Mouse (Mus musculus): ENCODE measurements around the gene Hmgb2. TPM values are rescaled to one million over a fixed set of nuclear protein-coding genes. Genes with fewer than 3 reads are reported as not detected.

The Hmgb2 gene
- polyA plus RNA-seq, 1 experiment, result 6.3 TPM

GRCm38 (mm10) chr8:57546401-57546800, 34.7 kb downstream of the Hmgb2 start:
- TF ChIP-seq CTCF (IDR thresholded peaks at IDR 0.05; ENCODE audit: extremely low read depth, insufficient read depth, low read length) (no peak), POLR2A (IDR thresholded peaks at IDR 0.05; ENCODE audit: extremely low read depth, insufficient read depth, low read length) (no peak)
- H3K4me3 ChIP-seq (ENCODE audit: insufficient read depth, low read length), result no peak overlapping the region
- H3K4me1 ChIP-seq (ENCODE audit: control insufficient read depth, insufficient read depth, low read length), result no peaks in the 10 kb centered on the region
- no peak overlapping the region for H3K27ac ChIP-seq (ENCODE audit: insufficient read depth, low read length)

GRCm38 (mm10) chr8:57546834-57547233, 35.1 kb downstream of the Hmgb2 start:
- Histone ChIP-seq H3K4me1 (ENCODE audit: control insufficient read depth, insufficient read depth, low read length) (no peaks in the 10 kb centered on the region), H3K27ac (ENCODE audit: insufficient read depth, low read length) (no peak overlapping the region), H3K4me3 (ENCODE audit: insufficient read depth, low read length) (no peak overlapping the region)
- no peak for TF ChIP-seq POLR2A (IDR thresholded peaks at IDR 0.05; ENCODE audit: extremely low read depth, insufficient read depth, low read length)
- TF ChIP-seq CTCF (IDR thresholded peaks at IDR 0.05; ENCODE audit: extremely low read depth, insufficient read depth, low read length), result no peak

- TF ChIP-seq CTCF (IDR thresholded peaks at IDR 0.05; ENCODE audit: extremely low read depth, insufficient read depth, low read length) (no peak), POLR2A (IDR thresholded peaks at IDR 0.05; ENCODE audit: extremely low read depth, insufficient read depth, low read length) (no peak)
- Histone ChIP-seq H3K4me1 (ENCODE audit: control insufficient read depth, insufficient read depth, low read length) (no peaks in the 10 kb centered on the region), H3K4me3 (ENCODE audit: insufficient read depth, low read length) (no peak overlapping the region), H3K27ac (ENCODE audit: insufficient read depth, low read length) (no peak overlapping the region)
These were observed 35.9 kb downstream of the Hmgb2 start for GRCm38 (mm10) chr8:57547581-57547980.

DNA sequence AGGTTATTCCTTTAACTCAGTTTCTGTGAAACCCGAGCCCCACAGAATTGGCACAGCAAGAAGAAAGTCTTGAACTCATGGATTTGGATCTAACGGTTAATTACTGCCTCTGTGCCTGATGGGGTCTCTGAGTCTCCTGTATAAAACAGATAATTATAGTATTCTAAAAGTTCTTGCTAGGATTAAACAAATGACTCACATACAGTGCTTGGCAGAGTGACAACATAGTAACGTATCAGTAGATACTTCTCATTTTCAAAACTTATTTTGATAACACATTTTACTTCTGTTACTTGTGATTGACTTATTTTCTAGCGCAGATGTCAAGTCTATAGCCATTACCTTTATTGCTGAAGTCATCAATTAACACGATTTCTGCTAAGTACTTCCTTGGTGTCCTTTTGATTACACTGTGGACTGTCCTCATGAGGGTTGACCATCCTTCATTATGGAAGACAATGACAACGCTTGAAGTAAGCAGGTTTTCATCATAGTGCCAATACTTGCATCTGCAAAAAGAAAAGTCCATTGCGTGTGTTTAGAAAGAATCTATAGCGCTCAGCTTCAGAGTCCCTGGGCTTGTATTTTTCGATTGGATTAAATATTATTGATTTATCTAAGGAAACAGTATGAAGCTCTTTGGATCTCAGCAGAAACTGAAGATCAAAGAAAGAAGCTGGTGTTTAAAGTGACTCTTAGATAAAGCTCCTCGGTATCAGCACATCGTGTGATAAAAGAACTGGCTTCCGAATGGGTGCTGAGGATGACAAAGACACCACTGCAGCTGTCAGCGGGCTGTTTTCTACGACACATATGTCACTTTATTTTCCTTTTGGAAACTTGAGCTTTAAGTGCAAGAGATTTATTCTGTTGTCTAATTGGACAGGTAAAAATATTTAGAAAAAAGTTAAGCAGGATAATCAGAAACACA, 40.7 kb downstream of the Hmgb2 start:
- H3K27ac ChIP-seq (ENCODE audit: insufficient read depth, low read length), result no peak overlapping the region
- no peak overlapping the region for H3K4me3 ChIP-seq (ENCODE audit: insufficient read depth, low read length)
- TF ChIP-seq POLR2A (IDR thresholded peaks at IDR 0.05; ENCODE audit: extremely low read depth, insufficient read depth, low read length) (no peak), CTCF (IDR thresholded peaks at IDR 0.05; ENCODE audit: extremely low read depth, insufficient read depth, low read length) (no peak)

DNA sequence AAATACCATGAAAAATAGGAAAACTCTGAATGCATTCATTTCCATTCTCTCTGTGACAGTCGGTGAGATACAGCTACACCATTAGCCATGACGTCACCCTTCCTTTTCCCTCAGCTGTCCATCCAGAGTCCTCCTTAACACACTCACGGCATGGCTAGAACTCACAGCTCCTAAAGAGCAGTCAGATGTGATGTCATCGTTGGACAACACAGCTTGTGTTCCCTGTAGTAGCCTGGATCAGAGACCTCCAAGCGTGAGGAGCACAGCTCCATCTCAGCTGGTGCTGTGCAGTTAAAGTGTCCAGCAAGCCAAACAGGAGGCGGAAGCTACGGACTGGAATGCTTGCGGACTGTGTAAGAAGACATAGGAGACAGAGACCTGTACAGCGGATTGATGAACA, 49.2 kb downstream of the Hmgb2 start:
- no peak overlapping the region for H3K4me3 ChIP-seq (ENCODE audit: insufficient read depth, low read length)
- no peak overlapping the region for H3K27ac ChIP-seq (ENCODE audit: insufficient read depth, low read length)
- no peaks in the 10 kb centered on the region for H3K4me1 ChIP-seq (ENCODE audit: control insufficient read depth, insufficient read depth, low read length)
- TF ChIP-seq POLR2A (IDR thresholded peaks at IDR 0.05; ENCODE audit: extremely low read depth, insufficient read depth, low read length) (no peak), CTCF (IDR thresholded peaks at IDR 0.05; ENCODE audit: extremely low read depth, insufficient read depth, low read length) (no peak)

More for the DNA sequence above, 40.7 kb downstream of the Hmgb2 start:
- no peaks in the 10 kb centered on the region for H3K4me1 ChIP-seq (ENCODE audit: control insufficient read depth, insufficient read depth, low read length)

- Histone ChIP-seq H3K27ac (ENCODE audit: insufficient read depth, low read length) (no peak overlapping the region), H3K4me1 (ENCODE audit: control insufficient read depth, insufficient read depth, low read length) (no peaks in the 10 kb centered on the region), H3K4me3 (ENCODE audit: insufficient read depth, low read length) (no peak overlapping the region)
- TF ChIP-seq CTCF (IDR thresholded peaks at IDR 0.05; ENCODE audit: extremely low read depth, insufficient read depth, low read length) (no peak), POLR2A (IDR thresholded peaks at IDR 0.05; ENCODE audit: extremely low read depth, insufficient read depth, low read length) (no peak)
These were observed 51.0 kb downstream of the Hmgb2 start for GRCm38 (mm10) chr8:57562741-57563140.

GRCm38 (mm10) chr8:57563726-57564125, 52.0 kb downstream of the Hmgb2 start:
- TF ChIP-seq POLR2A (IDR thresholded peaks at IDR 0.05; ENCODE audit: extremely low read depth, insufficient read depth, low read length) (no peak), CTCF (IDR thresholded peaks at IDR 0.05; ENCODE audit: extremely low read depth, insufficient read depth, low read length) (no peak)
- H3K4me3 ChIP-seq (ENCODE audit: insufficient read depth, low read length), result no peak overlapping the region
- H3K27ac ChIP-seq (ENCODE audit: insufficient read depth, low read length), result no peak overlapping the region
- H3K4me1 ChIP-seq (ENCODE audit: control insufficient read depth, insufficient read depth, low read length), result no peaks in the 10 kb centered on the region

DNA sequence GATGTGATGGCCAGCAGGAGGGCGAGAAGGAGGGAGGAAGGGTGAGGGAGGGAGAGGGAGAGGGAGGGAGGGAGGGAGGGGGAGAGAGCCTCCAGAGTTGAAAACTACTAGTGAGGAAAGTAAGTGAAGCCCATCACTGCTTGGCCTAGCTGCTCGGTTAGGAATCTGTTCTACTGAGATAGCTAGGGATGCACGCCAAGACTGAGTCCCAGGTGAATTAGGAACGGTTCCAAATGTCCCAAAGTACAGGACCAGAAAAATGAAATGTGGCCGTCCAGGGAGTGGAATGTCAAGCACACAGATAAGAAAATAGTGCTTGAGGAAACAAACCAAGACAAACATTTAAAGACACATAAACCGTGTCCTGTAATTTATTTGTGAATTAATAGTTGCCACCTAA, 53.3 kb downstream of the Hmgb2 start:
- no peak overlapping the region for H3K27ac ChIP-seq (ENCODE audit: insufficient read depth, low read length)
- peaks cover 2% of the 10 kb centered on the region; the same call in 1 of the 2 replicates for H3K4me1 ChIP-seq (ENCODE audit: control insufficient read depth, insufficient read depth, low read length)
- H3K4me3 ChIP-seq (ENCODE audit: insufficient read depth, low read length), result no peak overlapping the region
- TF ChIP-seq CTCF (IDR thresholded peaks at IDR 0.05; ENCODE audit: extremely low read depth, insufficient read depth, low read length), result no peak
- TF ChIP-seq POLR2A (IDR thresholded peaks at IDR 0.05; ENCODE audit: extremely low read depth, insufficient read depth, low read length), result no peak

Other genes starting within 250 kb of the Hmgb2 start
- gene Hand2, start 190.9 kb upstream of the Hmgb2 start, polyA plus RNA-seq (2012; rRNA removed), result not detected in 2 replicates
- 107 and 112 TPM in 2 replicates for gene Scrg1, start 56.0 kb upstream of the Hmgb2 start, polyA plus RNA-seq (2012; rRNA removed)
- gene Sap30, start 24.0 kb upstream of the Hmgb2 start, polyA plus RNA-seq (2012; rRNA removed), result 7.7 and 8.4 TPM in 2 replicates
- 5.6 and 6.0 TPM in 2 replicates for gene Galnt7, start 141.1 kb downstream of the Hmgb2 start, polyA plus RNA-seq (2012; rRNA removed)

Measured in cortical plate, adult 2 months (tissue).